Mouse (Mus musculus) erythroblast, embryonic 14.5 days (primary cell): ENCODE results near the gene Ptprn2.

Experiments
- GATA1 ChIP-seq: IDR thresholded peaks from 2 replicates; pipeline ENCODE4 v1.6.1; 2012; ENCODE audit warnings: low read length, inconsistent platforms, mixed read lengths
- TAL1 ChIP-seq: IDR thresholded peaks from 3 replicates; pipeline ENCODE4 v1.6.1; 2012; ENCODE audit warnings: low read length, inconsistent platforms, mixed read lengths

DNA sequence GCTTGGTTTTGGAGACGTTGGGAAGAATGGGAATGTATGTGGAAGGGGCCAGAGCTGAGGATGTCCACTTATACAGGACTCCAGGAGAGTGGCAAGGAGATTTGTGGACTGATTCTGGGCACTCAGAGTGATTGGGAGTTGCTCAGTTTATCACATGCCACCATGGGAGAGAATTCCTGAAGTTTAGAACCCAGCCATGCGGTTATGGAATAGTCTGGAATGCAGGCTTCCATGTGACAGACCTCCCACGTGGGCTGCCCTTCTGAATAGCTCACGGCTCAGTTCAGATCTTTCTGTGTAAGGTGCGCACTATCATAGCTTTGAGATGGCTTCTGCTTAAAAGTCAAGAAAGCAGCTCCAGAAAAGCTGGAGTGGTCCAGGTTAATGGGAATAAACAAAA lies 88.6 kb downstream of the Ptprn2 start:
- TF ChIP-seq TAL1, result no peak
- no peak for TF ChIP-seq GATA1
